Mouse (Mus musculus) erythroblast, embryonic 14.5 days (primary cell): ENCODE measurements around the gene Olfr961.

ENCODE experiments used
- GATA1 ChIP-seq: IDR thresholded peaks from 2 replicates; pipeline ENCODE4 v1.6.1; 2012; ENCODE audit warnings: low read length, inconsistent platforms, mixed read lengths
- TAL1 ChIP-seq: IDR thresholded peaks from 3 replicates; pipeline ENCODE4 v1.6.1; 2012; ENCODE audit warnings: low read length, inconsistent platforms, mixed read lengths

DNA sequence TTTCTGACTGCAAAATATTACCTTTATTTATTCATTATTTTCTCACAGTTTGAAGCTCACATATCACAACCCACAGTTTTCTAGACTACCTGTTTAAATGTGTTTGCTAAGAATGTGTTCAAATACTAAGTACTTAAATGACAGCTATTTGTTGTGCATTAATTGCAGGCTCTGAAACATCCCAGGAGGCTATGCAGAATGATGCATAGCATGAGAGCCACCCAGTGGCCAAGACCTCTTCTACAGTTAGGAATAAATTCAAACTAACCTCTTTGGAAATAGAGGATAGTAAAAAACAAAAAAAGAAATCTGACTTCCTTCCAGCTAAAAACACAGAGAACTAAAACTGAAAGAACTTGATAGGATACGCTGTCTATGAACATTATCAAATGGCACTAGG, 32.9 kb upstream of the Olfr961 start:
- no peak for TF ChIP-seq GATA1
- TF ChIP-seq TAL1: no peak
